Mouse (Mus musculus) midbrain, embryonic 14.5 days (tissue): ENCODE results near the gene 1700011L22Rik. TPM values are rescaled to one million over a fixed set of nuclear protein-coding genes. Genes with fewer than 3 reads are reported as not detected.
A peak's percentile ranks its signal among the peaks of the same experiment; 100 is the strongest.

Experiments
- ATAC-seq: fragments of 200-750 bp; cut with Nextera tagmentation; 2 replicates; pipeline ENCODE4 v1.8.0; 2017; ENCODE audit warnings: moderate number of reproducible peaks, moderate library complexity; ENCODE audit not compliant: low FRiP score, low TSS enrichment
- DNase-seq: peaks from one replicate; pipeline ENCODE4 v3.0.0-alpha.2; 2015
- H3K27ac ChIP-seq: fragments of 300-500 bp; sonication (generic); replicated peaks from 2 replicates; pipeline ENCODE4 v1.5.1; 2014; ENCODE audit warnings: mild to moderate bottlenecking, low read depth, low read length, moderate library complexity
- H3K27me3 ChIP-seq: fragments of 300-500 bp; sonication (generic); 2 replicates; pipeline ENCODE4 v1.6.1; 2014; ENCODE audit warnings: low read length, control low read depth, mixed read lengths; ENCODE audit not compliant: control insufficient read depth, insufficient read depth
- H3K36me3 ChIP-seq: fragments of 300-500 bp; sonication (generic); 2 replicates; pipeline ENCODE4 v1.6.1; 2014; ENCODE audit warnings: low read length, control low read depth; ENCODE audit not compliant: control insufficient read depth, insufficient read depth
- H3K4me1 ChIP-seq: fragments of 300-500 bp; sonication (generic); 2 replicates; pipeline ENCODE4 v1.6.1; 2014; ENCODE audit warnings: mild to moderate bottlenecking, antibody characterized with exemption, low read length, control low read depth; ENCODE audit not compliant: control insufficient read depth, insufficient read depth
- H3K4me2 ChIP-seq: fragments of 300-500 bp; sonication (generic); 2 replicates; pipeline ENCODE4 v1.6.1; 2014; ENCODE audit warnings: mild to moderate bottlenecking, low read length, moderate library complexity
- H3K4me3 ChIP-seq: fragments of 300-500 bp; sonication (generic); replicated peaks from 2 replicates; pipeline ENCODE4 v1.5.1; 2014; ENCODE audit warnings: low read depth, low read length
- H3K9ac ChIP-seq: fragments of 300-500 bp; sonication (generic); replicated peaks from 2 replicates; pipeline ENCODE4 v1.6.1; 2014; ENCODE audit warnings: mild to moderate bottlenecking, low read length, moderate library complexity
- H3K9me3 ChIP-seq: fragments of 300-500 bp; sonication (generic); 2 replicates; pipeline ENCODE4 v1.6.1; 2016; ENCODE audit warnings: low read length, control low read depth, mixed read lengths; ENCODE audit not compliant: control insufficient read depth
- WGBS: fragments of 180-500 bp; shearing (Covaris S2); extraction: QIAGEN DNeasy Blood & Tissue Kit; methylation state at CpG from one replicate; pipeline ENCODE4 v1.1.7; 2014; 5-methylcytosine and 5-hydroxymethylcytosine counted together
- polyA plus RNA-seq: library from polyadenylated mRNA; unstranded; fragments of >200 nt; fragmentation: Nextera tagmentation; extraction: Ambion mirVana; gene quantifications from 2 replicates; pipeline ENCODE4 v1.2.1, GENCODE M21; 2014

1700011L22Rik gene
- polyA plus RNA-seq, 1 experiment from 2014 or later: not detected

DNA sequence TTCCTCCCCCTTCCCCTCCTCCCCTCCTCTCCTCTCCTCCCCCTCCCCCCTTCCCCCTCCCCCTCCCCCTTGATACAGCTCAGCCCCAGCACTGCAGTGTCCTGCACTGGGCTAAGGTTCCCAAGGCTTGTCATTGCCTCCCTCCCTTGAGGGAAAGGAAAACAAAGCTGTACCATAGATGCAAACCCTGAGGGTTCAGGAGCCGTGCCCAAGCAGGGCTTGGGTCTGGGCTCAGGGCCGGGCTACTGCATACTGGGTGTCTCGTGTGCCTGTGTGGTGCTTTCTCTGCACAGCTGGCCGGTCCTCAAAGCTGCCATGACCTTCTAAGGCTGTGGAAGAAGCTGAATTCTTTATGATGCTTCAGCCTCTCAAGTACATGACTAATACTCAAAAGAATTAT is 74.8 kb downstream of the 1700011L22Rik start:
- H3K27ac ChIP-seq: no peak overlapping the region
- H3K27me3 ChIP-seq: no peaks in the 10 kb centered on the region
- H3K36me3 ChIP-seq: peaks cover 25% of the 10 kb centered on the region
- no peaks in the 10 kb centered on the region for H3K9me3 ChIP-seq
- H3K4me1 ChIP-seq: no peaks in the 10 kb centered on the region
- DNase-seq (no peak), ATAC-seq (0 out of 2 replicates have a peak, but pooled peaks have one; percentile 29)
- 62% methylated on average over 4 of the region's 4 CpGs for WGBS
- no peak overlapping the region for H3K9ac ChIP-seq
- H3K4me2 ChIP-seq: no peak overlapping the region
- H3K4me3 ChIP-seq: no peak overlapping the region

- whole genome bisulfite sequencing: 90% methylated on average over 3 of the region's 3 CpGs
- ATAC-seq (no peak), DNase-seq (no peak)
- Histone ChIP-seq H3K4me1 (0 out of 2 replicates have a peak, but pooled peaks cover 4% of the 10 kb centered on the region), H3K27ac (no peak overlapping the region), H3K27me3 (no peaks in the 10 kb centered on the region), H3K4me2 (no peak overlapping the region), H3K9me3 (no peaks in the 10 kb centered on the region), H3K36me3 (peaks cover 2% of the 10 kb centered on the region; the same call in 1 of the 2 replicates), H3K4me3 (no peak overlapping the region), H3K9ac (no peak overlapping the region)
These were observed 83.1 kb downstream of the 1700011L22Rik start for GRCm38 (mm10) chr8:79165276-79165675.

DNA sequence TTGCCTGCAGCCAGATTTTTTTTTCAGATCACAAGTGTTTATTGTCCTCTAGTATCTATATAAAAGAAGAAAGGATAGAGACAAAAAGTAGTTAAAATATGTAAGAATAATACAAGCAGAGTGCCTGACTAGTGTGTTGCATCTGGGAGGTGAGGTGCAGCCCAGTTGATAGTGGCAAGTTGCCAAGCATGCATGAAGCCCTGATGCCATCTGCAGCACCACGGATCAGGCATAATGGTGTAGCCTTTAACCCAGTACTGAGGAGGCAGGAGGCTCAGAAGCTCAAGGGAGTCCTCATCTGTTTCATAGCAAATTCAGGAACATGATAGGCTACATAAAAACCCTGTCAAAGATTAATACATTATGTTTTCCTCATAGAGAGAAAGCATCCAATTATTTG is 84.0 kb downstream of the 1700011L22Rik start:
- Histone ChIP-seq H3K36me3 (peaks cover 2% of the 10 kb centered on the region; the same call in 1 of the 2 replicates), H3K4me1 (0 out of 2 replicates have a peak, but pooled peaks cover 4% of the 10 kb centered on the region), H3K27me3 (no peaks in the 10 kb centered on the region), H3K4me3 (no peak overlapping the region), H3K4me2 (no peak overlapping the region), H3K27ac (no peak overlapping the region), H3K9ac (no peak overlapping the region), H3K9me3 (no peaks in the 10 kb centered on the region)
- 33% methylated on average over 1 of the region's 1 CpGs for WGBS
- DNase-seq (peak; percentile 53), ATAC-seq (no peak)

GRCm38 (mm10) chr8:79162533-79163308 is 85.6 kb downstream of the 1700011L22Rik start:
- Histone ChIP-seq H3K4me1 (0 out of 2 replicates have a peak, but pooled peaks cover 4% of the 10 kb centered on the region), H3K9ac (no peak overlapping the region), H3K36me3 (peaks cover 2% of the 10 kb centered on the region; the same call in 1 of the 2 replicates), H3K27me3 (no peaks in the 10 kb centered on the region), H3K4me2 (no peak overlapping the region), H3K27ac (no peak overlapping the region), H3K4me3 (no peak overlapping the region), H3K9me3 (no peaks in the 10 kb centered on the region)
- DNase-seq: peak; percentile 66
- WGBS: 65% methylated on average over 10 of the region's 10 CpGs
- ATAC-seq: 0 out of 2 replicates have a peak, but pooled peaks have one; percentile 44

- Histone ChIP-seq H3K9me3 (no peaks in the 10 kb centered on the region), H3K4me3 (no peak overlapping the region), H3K27me3 (no peaks in the 10 kb centered on the region), H3K9ac (no peak overlapping the region), H3K4me2 (no peak overlapping the region), H3K27ac (no peak overlapping the region), H3K4me1 (0 out of 2 replicates have a peak, but pooled peaks cover 4% of the 10 kb centered on the region), H3K36me3 (peaks cover 7% of the 10 kb centered on the region)
- ATAC-seq: no peak
- DNase-seq: no peak
- WGBS: 88% methylated on average over 4 of the region's 4 CpGs
These were observed 87.1 kb downstream of the 1700011L22Rik start for GRCm38 (mm10) chr8:79161172-79161778.

Other genes with a start within 250 kb of the 1700011L22Rik start
- 15.3 and 20.2 TPM in 2 replicates for gene Zfp827, start 220.1 kb downstream of the 1700011L22Rik start, polyA plus RNA-seq
- 17.9 and 18.0 TPM in 2 replicates for gene Mmaa, start 46.4 kb upstream of the 1700011L22Rik start, polyA plus RNA-seq
- gene Smad1, start 150.9 kb upstream of the 1700011L22Rik start, polyA plus RNA-seq: 67.5 and 82.4 TPM in 2 replicates